ENCODE assay signal across 8 mouse cellular contexts in the genomic region with DNA sequence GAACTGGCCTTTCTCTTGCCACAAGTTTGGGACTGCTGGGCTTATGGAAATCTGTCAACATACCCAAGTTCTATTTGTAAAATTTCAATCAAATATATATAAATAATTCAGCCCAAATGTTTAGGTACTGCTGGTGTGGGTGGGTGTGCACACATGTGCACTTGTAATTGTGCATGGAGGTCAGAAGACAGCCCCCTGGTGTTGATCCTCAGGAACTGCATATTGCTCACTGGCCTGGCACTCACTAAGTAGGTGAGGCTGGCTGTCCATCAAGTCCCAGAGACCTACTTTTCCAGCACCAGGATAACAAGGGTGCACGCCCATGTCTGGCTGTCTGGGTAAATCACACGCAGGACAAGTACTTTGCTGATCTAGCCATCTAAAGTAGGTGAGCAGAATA.
A peak's percentile ranks its signal among the peaks of the same experiment; 100 is the strongest.
DNase-seq lines count a peak whose midpoint lies in the region; ATAC-seq lines count a peak whose summit lies in the region.

No protein-coding gene starts in this region.

- no peak overlapping the region for H3K9ac ChIP-seq in forebrain, embryonic 15.5 days (replicated peaks)

- no peaks in the 10 kb centered on the region for H3K27me3 ChIP-seq in forebrain, embryonic 10.5 days (ENCODE audit: poor library complexity, severe bottlenecking)
- no peaks in the 10 kb centered on the region for H3K27me3 ChIP-seq in forebrain, embryonic 15.5 days

- no peaks in the 10 kb centered on the region for H3K9me3 ChIP-seq in forebrain, embryonic 10.5 days
- no peaks in the 10 kb centered on the region for H3K9me3 ChIP-seq in forebrain, embryonic 15.5 days

- no peaks in the 10 kb centered on the region for H3K36me3 ChIP-seq in forebrain, embryonic 10.5 days (replicated peaks)
- H3K36me3 ChIP-seq in forebrain, embryonic 15.5 days: no peaks in the 10 kb centered on the region

- H3K4me2 ChIP-seq in forebrain, embryonic 15.5 days (replicated peaks): no peak overlapping the region

- no peak for ATAC-seq in forebrain, embryonic 15.5 days (replicated peaks)
- ATAC-seq in erythroid progenitor cell, adult 5-6 weeks (replicated peaks; ENCODE audit: low FRiP score, poor library complexity, severe bottlenecking): 0 out of 2 replicates have a peak, but pooled peaks have one; percentile 54

- no peak overlapping the region for H3K27ac ChIP-seq in forebrain, embryonic 10.5 days
- H3K27ac ChIP-seq in forebrain, embryonic 15.5 days (replicated peaks): no peak overlapping the region

- DNase-seq in forebrain, embryonic 10.5 days (ENCODE audit: extremely low spot score, low spot score): peak; percentile 28
- peak; percentile 9 for DNase-seq in spleen, adult 12 weeks (ENCODE audit: low spot score)
- no peak for DNase-seq in spleen, postnatal 4 days (ENCODE audit: low spot score in 2 of 2)
- DNase-seq in thymus, postnatal 14 days: peak; percentile 32
- DNase-seq in gastrocnemius, postnatal 25 days: no peak
- DNase-seq in urinary bladder, adult 2 months (ENCODE audit: low spot score): no peak

- peaks cover 14% of the 10 kb centered on the region for H3K4me1 ChIP-seq in forebrain, embryonic 10.5 days
- 0 out of 2 replicates have a peak, but pooled peaks cover 2% of the 10 kb centered on the region for H3K4me1 ChIP-seq in forebrain, embryonic 15.5 days

- H3K4me3 ChIP-seq in forebrain, embryonic 10.5 days: no peak overlapping the region
- H3K4me3 ChIP-seq in forebrain, embryonic 15.5 days: no peak overlapping the region

- WGBS in forebrain, embryonic 10.5 days: 59% methylated on average over 2 of the region's 2 CpGs
- 54% methylated on average over 2 of the region's 2 CpGs for WGBS in forebrain, embryonic 15.5 days

Comparison
In these comparisons a context has a peak if more than half of its experiments do, and no peak if none do; other contexts are left out.
1. DNase-seq: peak in forebrain, embryonic 10.5 days (single experiment), spleen, adult 12 weeks (single experiment) and thymus, postnatal 14 days (single experiment); none in spleen, postnatal 4 days (0 of 2), gastrocnemius, postnatal 25 days (single experiment) and urinary bladder, adult 2 months (single experiment).